Mouse (Mus musculus): ENCODE measurements around the gene Ssc4d. TPM values are rescaled to one million over a fixed set of nuclear protein-coding genes. Genes with fewer than 3 reads are reported as not detected.

Ssc4d gene
- polyA plus RNA-seq, 1 experiment from 2014 or later, result 2.5 TPM

- WGBS, result 89% methylated on average over 11 of the region's 11 CpGs
These were observed 62.6 kb downstream of the Ssc4d start for GRCm38 (mm10) chr5:135911633-135912220.

GRCm38 (mm10) chr5:135910813-135911212 lies 63.5 kb downstream of the Ssc4d start:
- Histone ChIP-seq H3K27me3 (replicated peaks; ENCODE audit: insufficient read depth, low read length) (no peaks in the 10 kb centered on the region), H3K4me2 (replicated peaks; ENCODE audit: low read depth, low read length) (no peak overlapping the region), H3K36me3 (ENCODE audit: insufficient read depth, low read length) (peaks cover 10% of the 10 kb centered on the region), H3K4me1 (ENCODE audit: insufficient read depth, low read depth, low read length) (peaks cover 20% of the 10 kb centered on the region; the same call in 1 of the 2 replicates), H3K9ac (replicated peaks; ENCODE audit: low read depth) (no peak overlapping the region), H3K4me3 (ENCODE audit: low read depth, low read length) (no peak overlapping the region), H3K9me3 (ENCODE audit: low read length) (no peaks in the 10 kb centered on the region), H3K27ac (ENCODE audit: low read length) (peak overlapping the region; percentile 78; the same call in 1 of the 2 replicates)
- ATAC-seq (no peak), DNase-seq (ENCODE audit: low spot score) (no peak)
- TF ChIP-seq EP300 (IDR thresholded peaks at IDR 0.05) (no peak), CTCF (IDR thresholded peaks at IDR 0.05) (no peak)
- 86% methylated on average over 25 of the region's 25 CpGs for WGBS

More at GRCm38 (mm10) chr5:135911633-135912220, 62.6 kb downstream of the Ssc4d start:
- peaks cover 10% of the 10 kb centered on the region for H3K36me3 ChIP-seq (ENCODE audit: insufficient read depth, low read length)
- no peak overlapping the region for H3K9ac ChIP-seq (replicated peaks; ENCODE audit: low read depth)
- no peak overlapping the region for H3K27ac ChIP-seq (ENCODE audit: low read length)
- ATAC-seq, result no peak
- no peak overlapping the region for H3K4me2 ChIP-seq (replicated peaks; ENCODE audit: low read depth, low read length)
- H3K4me3 ChIP-seq (ENCODE audit: low read depth, low read length), result no peak overlapping the region
- H3K9me3 ChIP-seq (ENCODE audit: low read length), result no peaks in the 10 kb centered on the region
- TF ChIP-seq CTCF (IDR thresholded peaks at IDR 0.05), result no peak
- 0 out of 2 replicates have a peak, but pooled peaks have one; percentile 27 for TF ChIP-seq EP300 (IDR thresholded peaks at IDR 0.05)
- DNase-seq (ENCODE audit: low spot score), result no peak
- H3K27me3 ChIP-seq (replicated peaks; ENCODE audit: insufficient read depth, low read length), result no peaks in the 10 kb centered on the region
- peaks cover 17% of the 10 kb centered on the region; the same call in 1 of the 2 replicates for H3K4me1 ChIP-seq (ENCODE audit: insufficient read depth, low read depth, low read length)

Other genes with a start within 250 kb of the Ssc4d start
- gene Tmem120a, start 230.1 kb downstream of the Ssc4d start, polyA plus RNA-seq (2015; fragmentation: Nextera tagmentation; extraction: Ambion mirVana), result 44.0 and 45.2 TPM in 2 replicates
- 1.7 TPM in 2 replicates for gene Styxl1, start 196.1 kb downstream of the Ssc4d start, polyA plus RNA-seq (2015; fragmentation: Nextera tagmentation; extraction: Ambion mirVana)
- 281 and 302 TPM in 2 replicates for gene Mdh2, start 196.1 kb downstream of the Ssc4d start, polyA plus RNA-seq (2015; fragmentation: Nextera tagmentation; extraction: Ambion mirVana)
- 0.05 TPM in 1 of 2 replicates, not detected in the other for gene Srrm3, start 167.6 kb downstream of the Ssc4d start, polyA plus RNA-seq (2015; fragmentation: Nextera tagmentation; extraction: Ambion mirVana)
- 198 and 248 TPM in 2 replicates for gene Hspb1, start 86.6 kb downstream of the Ssc4d start, polyA plus RNA-seq (2015; fragmentation: Nextera tagmentation; extraction: Ambion mirVana)
- gene Ywhag, start 39.9 kb downstream of the Ssc4d start, polyA plus RNA-seq (2015; fragmentation: Nextera tagmentation; extraction: Ambion mirVana), result 75.5 and 87.5 TPM in 2 replicates
- gene Zp3, start 5.6 kb upstream of the Ssc4d start, polyA plus RNA-seq (2015; fragmentation: Nextera tagmentation; extraction: Ambion mirVana), result 0.24 and 0.35 TPM in 2 replicates
- gene Dtx2, start 20.3 kb upstream of the Ssc4d start, polyA plus RNA-seq (2015; fragmentation: Nextera tagmentation; extraction: Ambion mirVana), result 18.9 and 21.6 TPM in 2 replicates
- gene Upk3b, start 64.0 kb upstream of the Ssc4d start, polyA plus RNA-seq (2015; fragmentation: Nextera tagmentation; extraction: Ambion mirVana), result 35.7 and 38.8 TPM in 2 replicates
- 1.1 and 1.2 TPM in 2 replicates for gene Upk3bl, start 80.0 kb upstream of the Ssc4d start, polyA plus RNA-seq (2015; fragmentation: Nextera tagmentation; extraction: Ambion mirVana)
- gene Rasa4, start 109.4 kb upstream of the Ssc4d start, polyA plus RNA-seq (2015; fragmentation: Nextera tagmentation; extraction: Ambion mirVana), result 2.0 and 2.8 TPM in 2 replicates
- gene Polr2j, start 142.1 kb upstream of the Ssc4d start, polyA plus RNA-seq (2015; fragmentation: Nextera tagmentation; extraction: Ambion mirVana), result 175 and 184 TPM in 2 replicates
- 18.5 and 20.8 TPM in 2 replicates for gene Lrwd1, start 161.5 kb upstream of the Ssc4d start, polyA plus RNA-seq (2015; fragmentation: Nextera tagmentation; extraction: Ambion mirVana)
- gene Alkbh4, start 161.6 kb upstream of the Ssc4d start, polyA plus RNA-seq (2015; fragmentation: Nextera tagmentation; extraction: Ambion mirVana), result 13.5 and 13.9 TPM in 2 replicates
- 11.2 and 14.0 TPM in 2 replicates for gene Orai2, start 196.2 kb upstream of the Ssc4d start, polyA plus RNA-seq (2015; fragmentation: Nextera tagmentation; extraction: Ambion mirVana)
- 32.9 and 37.7 TPM in 2 replicates for gene Prkrip1, start 224.4 kb upstream of the Ssc4d start, polyA plus RNA-seq (2015; fragmentation: Nextera tagmentation; extraction: Ambion mirVana)